Mouse (Mus musculus) urinary bladder, postnatal 25 days (tissue): ENCODE measurements around the gene Hyou1.
"Not testable (repeated sequence)": the region's sequence is repeated elsewhere in the genome, so short reads cannot be mapped to it uniquely, and the experiment has no call there.

Experiments used
- DNase-seq: peaks from one replicate; pipeline ENCODE4 v3.0.0; 2022; ENCODE audit warnings: low spot score

Gene Hyou1

GRCm38 (mm10) chr9:44406906-44407751, 27.8 kb downstream of the Hyou1 start, which contains the start of the genes Rps25 and Trappc4:
Rps25 (plus strand) TSS chr9:44407139.
Trappc4 (minus strand) TSS chr9:44407600.
- DNase-seq = peak; percentile 90

GRCm38 (mm10) chr9:44407752-44408097, 28.4 kb downstream of the Hyou1 start:
- DNase-seq = no peak

- DNase-seq = not testable (repeated sequence)
Observed at GRCm38 (mm10) chr9:44408693-44409092, 29.4 kb downstream of the Hyou1 start.

- DNase-seq = no peak
Observed at GRCm38 (mm10) chr9:44410647-44411336, 31.5 kb downstream of the Hyou1 start.

- DNase-seq = no peak
Observed at GRCm38 (mm10) chr9:44411601-44412130, 32.4 kb downstream of the Hyou1 start.

GRCm38 (mm10) chr9:44412306-44412705, 33.0 kb downstream of the Hyou1 start:
- DNase-seq = no peak

- DNase-seq = no peak
Observed at GRCm38 (mm10) chr9:44412781-44413180, 33.5 kb downstream of the Hyou1 start.

- no peak for DNase-seq
Observed at GRCm38 (mm10) chr9:44417156-44417891, 38.0 kb downstream of the Hyou1 start.

- peak; percentile 97 for DNase-seq
Observed at GRCm38 (mm10) chr9:44417892-44418363, 38.6 kb downstream of the Hyou1 start.

- DNase-seq = no peak
Observed at GRCm38 (mm10) chr9:44418519-44419385, 39.5 kb downstream of the Hyou1 start, which contains the start of gene Ccdc84. Ccdc84 (minus strand) TSS chr9:44418569.

- not testable (repeated sequence) for DNase-seq
Observed at GRCm38 (mm10) chr9:44419730-44420129, 40.4 kb downstream of the Hyou1 start.

GRCm38 (mm10) chr9:44420280-44420898, 41.1 kb downstream of the Hyou1 start:
- no peak for DNase-seq

- DNase-seq = no peak
Observed at GRCm38 (mm10) chr9:44423576-44423975, 44.3 kb downstream of the Hyou1 start.

GRCm38 (mm10) chr9:44432577-44433185, 53.4 kb downstream of the Hyou1 start:
- DNase-seq = no peak

GRCm38 (mm10) chr9:44435747-44436146, 56.5 kb downstream of the Hyou1 start:
- DNase-seq = no peak

- no peak for DNase-seq
Observed at GRCm38 (mm10) chr9:44440961-44441360, 61.7 kb downstream of the Hyou1 start, which contains the start of gene Foxr1. Foxr1 (minus strand) TSS chr9:44441136.
